Mouse (Mus musculus) heart, postnatal 0 days (tissue): Measurements from ENCODE around the gene Chst5. TPM values are rescaled to one million over a fixed set of nuclear protein-coding genes. Genes with fewer than 3 reads are reported as not detected.
A peak's percentile ranks its signal among the peaks of the same experiment; 100 is the strongest.

Experiments used
- ATAC-seq: fragments of 200-750 bp; cut with Nextera tagmentation; 2 replicates; pipeline ENCODE4 v1.8.0; 2017; ENCODE audit warnings: low read depth, moderate number of reproducible peaks, moderate library complexity; ENCODE audit not compliant: insufficient read depth
- DNase-seq: peaks from one replicate; pipeline ENCODE4 v3.0.0-alpha.2; 2016; ENCODE audit warnings: low spot score
- H3K27ac ChIP-seq: fragments of 300-500 bp; sonication (generic); 2 replicates; pipeline ENCODE4 v1.5.1; 2014; ENCODE audit warnings: low read depth, mild to moderate bottlenecking
- H3K27me3 ChIP-seq: fragments of 300-500 bp; sonication (generic); 2 replicates; pipeline ENCODE4 v1.6.1; 2014; ENCODE audit warnings: low read length, mixed read lengths; ENCODE audit not compliant: control insufficient read depth, insufficient read depth
- H3K36me3 ChIP-seq: fragments of 300-500 bp; sonication (generic); replicated peaks from 2 replicates; pipeline ENCODE4 v1.6.1; 2014; ENCODE audit warnings: low read length, mixed read lengths; ENCODE audit not compliant: control insufficient read depth, insufficient read depth
- H3K4me1 ChIP-seq: fragments of 300-500 bp; sonication (generic); 2 replicates; pipeline ENCODE4 v1.6.1; 2014; ENCODE audit warnings: antibody characterized with exemption; ENCODE audit not compliant: control insufficient read depth, insufficient read depth
- H3K4me2 ChIP-seq: fragments of 300-500 bp; sonication (generic); 2 replicates; pipeline ENCODE4 v1.6.1; 2014; ENCODE audit warnings: low read depth, mild to moderate bottlenecking, low read length, moderate library complexity
- H3K4me3 ChIP-seq: fragments of 300-500 bp; sonication (generic); 2 replicates; pipeline ENCODE4 v1.5.1; 2014; ENCODE audit warnings: low read depth, low read length
- H3K9ac ChIP-seq: fragments of 300-500 bp; sonication (generic); replicated peaks from 2 replicates; pipeline ENCODE4 v1.6.1; 2014; ENCODE audit warnings: low read depth, low read length, mixed read lengths
- H3K9me3 ChIP-seq: fragments of 300-500 bp; sonication (generic); replicated peaks from 2 replicates; pipeline ENCODE4 v1.6.1; 2016; ENCODE audit warnings: low read length; ENCODE audit not compliant: control insufficient read depth
- CTCF ChIP-seq: IDR thresholded peaks from 2 replicates; pipeline ENCODE4 v1.5.1; 2016; ENCODE audit warnings: antibody characterized with exemption, control low read depth, low read depth
- EP300 ChIP-seq: IDR thresholded peaks from 2 replicates; pipeline ENCODE4 v1.6.1; 2016; ENCODE audit warnings: antibody characterized with exemption, low read depth
- WGBS: fragments of 180-500 bp; shearing (Covaris S2); extraction: QIAGEN DNeasy Blood & Tissue Kit; methylation state at CpG from one replicate; pipeline ENCODE4 v1.1.7; 2014; 5-methylcytosine and 5-hydroxymethylcytosine counted together
- polyA plus RNA-seq: library from polyadenylated mRNA; unstranded; fragments of >200 nt; fragmentation: Nextera tagmentation; extraction: Ambion mirVana; gene quantifications from 2 replicates; pipeline ENCODE4 v1.2.1, GENCODE M21; 2015
- total RNA-seq: library from RNA; depleted of rRNA; stranded (reverse); fragments of >200 nt; gene quantifications from 2 replicates; pipeline ENCODE4 v1.2.3, GENCODE M21; 2014; ENCODE audit warnings: low replicate concordance; rRNA removed

The Chst5 gene
- total RNA-seq (not detected in 2 replicates), polyA plus RNA-seq (not detected in 2 replicates)

DNA sequence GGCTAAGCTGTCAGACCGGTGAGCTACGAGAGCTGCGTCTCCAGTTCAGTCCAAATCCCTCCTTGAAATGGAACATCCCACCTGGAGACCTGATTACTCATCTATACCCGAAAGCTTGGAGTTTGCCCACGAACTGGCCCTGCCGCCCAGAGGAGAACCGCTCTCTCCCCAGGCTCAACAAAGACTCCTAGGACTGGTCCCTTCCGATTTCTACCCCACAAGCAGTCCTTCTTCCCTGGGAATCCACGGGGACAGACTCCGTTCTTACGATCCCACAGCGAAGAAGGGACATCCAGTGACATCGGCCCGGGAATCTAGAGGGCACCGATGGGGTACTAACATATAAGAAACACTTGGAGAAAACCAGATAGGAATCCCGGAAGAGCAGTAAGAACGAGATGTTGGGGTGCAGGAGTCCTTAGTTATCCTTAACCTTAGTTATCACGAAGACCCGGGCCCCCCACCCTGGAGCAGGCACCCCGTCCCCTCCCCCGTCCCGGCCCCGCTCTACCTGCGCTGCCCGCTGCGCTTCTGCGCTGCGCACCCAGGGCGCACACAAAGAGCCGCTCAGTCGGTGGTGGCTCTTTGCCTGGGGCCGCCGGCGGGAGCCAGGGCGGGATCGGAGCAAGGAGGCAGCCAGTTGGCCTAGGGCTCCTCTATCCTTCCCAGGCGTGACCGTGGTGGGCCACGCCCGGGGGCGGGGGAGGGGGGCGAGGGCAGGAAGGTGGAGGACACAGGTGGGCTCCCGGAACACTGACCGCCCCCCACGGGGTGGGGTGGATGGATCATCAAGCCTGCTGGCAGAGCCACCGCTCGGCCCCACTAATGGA, at the start of gene Chst5:
TSS of gene Chst5 (minus strand) at position 827 of the 830 bp plus-strand sequence.
- TF ChIP-seq CTCF (no peak), EP300 (no peak)
- no peaks in the 10 kb centered on the region for H3K9me3 ChIP-seq
- H3K9ac ChIP-seq, result no peak within 1 kb of the TSS
- WGBS, result 8% methylated on average over 46 of the region's 47 CpGs
- H3K36me3 ChIP-seq, result no peaks in the 10 kb centered on the region
- peak within 1 kb of the TSS; percentile 56 for H3K4me2 ChIP-seq
- DNase-seq (no peak), ATAC-seq (no peak)
- H3K27ac ChIP-seq, result no peak within 1 kb of the TSS
- H3K27me3 ChIP-seq, result peaks cover 33% of the 10 kb centered on the region
- H3K4me1 ChIP-seq, result no peaks in the 10 kb centered on the region
- peak within 1 kb of the TSS; percentile 34 for H3K4me3 ChIP-seq

DNA sequence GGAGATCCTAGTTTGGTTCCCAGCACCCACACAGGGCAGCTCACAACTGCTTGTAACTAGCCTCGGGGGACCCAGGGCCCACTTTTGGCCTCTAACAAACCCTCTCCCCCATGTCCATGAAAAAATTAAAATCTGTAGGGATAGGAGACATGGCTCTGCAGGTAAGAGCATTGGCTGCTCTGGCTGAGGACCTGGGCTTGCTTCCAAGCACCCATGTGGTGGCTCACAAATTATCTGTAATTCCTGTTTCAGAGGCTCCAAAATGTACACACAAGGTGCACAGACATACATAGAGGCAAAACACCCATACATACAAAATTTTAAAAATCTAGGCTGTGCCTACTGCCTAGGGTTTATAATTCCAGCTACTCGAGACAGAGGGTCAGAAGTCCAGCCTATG, 47.0 kb upstream of the Chst5 start:
- Histone ChIP-seq H3K4me1 (no peaks in the 10 kb centered on the region), H3K9me3 (no peaks in the 10 kb centered on the region), H3K36me3 (peaks cover 37% of the 10 kb centered on the region), H3K9ac (no peak overlapping the region), H3K27me3 (no peaks in the 10 kb centered on the region), H3K27ac (no peak overlapping the region), H3K4me2 (no peak overlapping the region), H3K4me3 (no peak overlapping the region)
- TF ChIP-seq CTCF (no peak), EP300 (no peak)
- ATAC-seq, result no peak
- 89% methylated on average over 2 of the region's 2 CpGs for WGBS
- no peak for DNase-seq

DNA sequence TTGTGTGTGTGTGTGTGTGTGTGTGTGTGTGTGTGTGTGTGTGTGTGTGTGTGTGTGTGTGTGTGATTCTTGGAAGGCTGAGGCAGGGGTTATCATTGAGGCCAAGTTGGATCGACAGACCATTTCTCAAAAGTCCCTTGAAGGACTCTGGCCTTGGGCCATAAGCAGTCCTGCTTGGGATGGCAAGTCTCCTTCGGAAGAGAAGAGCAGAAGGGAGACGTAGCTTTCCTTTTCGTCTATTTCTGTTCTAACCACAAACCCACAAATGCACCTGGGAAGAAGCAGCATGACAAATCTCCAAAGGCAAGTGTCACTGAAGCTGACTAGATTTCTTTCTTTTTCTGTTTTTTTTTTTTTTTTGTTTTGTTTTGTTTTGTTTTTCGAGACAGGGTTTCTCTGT, 45.6 kb upstream of the Chst5 start:
- TF ChIP-seq EP300, result no peak
- TF ChIP-seq CTCF, result no peak
- Histone ChIP-seq H3K4me2 (no peak overlapping the region), H3K4me1 (no peaks in the 10 kb centered on the region), H3K4me3 (no peak overlapping the region), H3K27me3 (no peaks in the 10 kb centered on the region), H3K36me3 (peaks cover 46% of the 10 kb centered on the region), H3K9me3 (no peaks in the 10 kb centered on the region), H3K9ac (no peak overlapping the region), H3K27ac (no peak overlapping the region)
- ATAC-seq (no peak), DNase-seq (no peak)
- WGBS, result 78% methylated on average over 5 of the region's 5 CpGs

DNA sequence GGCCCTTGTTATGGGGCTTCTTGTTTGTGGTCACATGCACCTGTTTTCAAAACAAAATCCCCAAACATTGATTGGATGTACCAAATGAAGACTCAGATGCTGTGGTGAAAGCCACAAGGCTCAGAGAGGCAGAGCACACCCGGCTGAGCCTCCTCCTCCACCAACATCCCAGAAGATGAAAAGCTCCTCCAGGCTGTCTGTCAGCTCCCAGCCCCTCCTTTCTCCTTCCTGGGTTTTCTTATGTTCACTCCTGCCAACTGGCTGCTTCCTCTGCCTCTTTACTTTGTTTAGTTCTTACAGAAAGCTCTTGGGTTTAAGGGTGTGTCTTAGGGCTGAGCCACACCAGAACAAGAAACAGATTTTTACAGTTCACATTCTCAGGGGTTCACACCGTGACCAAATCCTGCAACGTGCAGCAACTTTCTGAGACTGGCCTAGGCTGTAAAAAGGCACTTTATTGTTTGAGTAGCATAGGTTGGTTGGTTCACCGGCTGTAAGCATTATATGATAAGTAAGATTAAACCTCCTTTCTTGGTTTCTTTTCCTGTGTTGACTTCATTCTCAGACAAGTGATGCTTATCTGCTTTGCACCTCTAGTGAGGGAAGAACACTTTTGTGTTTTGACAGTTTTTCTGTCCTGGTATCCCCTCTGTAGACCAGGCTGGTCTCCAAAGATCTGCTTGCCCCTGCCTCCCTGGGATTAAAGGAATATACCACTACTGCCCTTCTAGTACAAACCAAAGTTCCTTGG, 44.8 kb upstream of the Chst5 start:
- Histone ChIP-seq H3K9me3 (no peaks in the 10 kb centered on the region), H3K36me3 (peaks cover 48% of the 10 kb centered on the region), H3K9ac (no peak overlapping the region), H3K4me1 (no peaks in the 10 kb centered on the region), H3K27ac (no peak overlapping the region), H3K4me3 (no peak overlapping the region), H3K4me2 (no peak overlapping the region), H3K27me3 (no peaks in the 10 kb centered on the region)
- WGBS, result 79% methylated on average over 4 of the region's 4 CpGs
- DNase-seq (no peak), ATAC-seq (no peak)
- no peak for TF ChIP-seq EP300
- no peak for TF ChIP-seq CTCF

DNA sequence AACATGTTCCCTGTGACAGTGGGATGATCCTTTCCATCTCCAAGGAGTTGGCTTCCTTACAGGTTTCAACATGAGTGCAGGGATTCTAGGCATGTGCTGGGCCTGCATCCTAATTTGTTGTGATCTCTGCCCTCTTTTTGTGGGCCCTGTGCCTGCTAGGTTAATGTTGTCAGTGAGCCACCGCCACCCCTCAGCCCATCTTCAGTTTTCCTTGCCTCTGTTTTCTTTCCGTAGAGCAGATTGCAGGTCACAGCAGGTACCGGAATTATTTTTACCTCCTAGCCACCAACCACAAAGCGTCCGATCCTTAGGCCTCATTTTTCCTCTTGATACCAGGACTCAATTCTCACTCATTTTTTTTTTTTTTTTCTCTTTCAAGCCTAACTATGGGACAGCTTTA, 41.7 kb upstream of the Chst5 start:
- Histone ChIP-seq H3K4me3 (no peak overlapping the region), H3K4me2 (no peak overlapping the region), H3K4me1 (no peaks in the 10 kb centered on the region), H3K36me3 (peaks cover 60% of the 10 kb centered on the region), H3K9me3 (no peaks in the 10 kb centered on the region), H3K9ac (no peak overlapping the region), H3K27ac (no peak overlapping the region), H3K27me3 (no peaks in the 10 kb centered on the region)
- no peak for DNase-seq
- ATAC-seq, result no peak
- TF ChIP-seq EP300 (no peak), CTCF (no peak)
- 93% methylated on average over 5 of the region's 5 CpGs for WGBS
